21 mouse cellular contexts compared by ENCODE assay signal in the genomic region with DNA sequence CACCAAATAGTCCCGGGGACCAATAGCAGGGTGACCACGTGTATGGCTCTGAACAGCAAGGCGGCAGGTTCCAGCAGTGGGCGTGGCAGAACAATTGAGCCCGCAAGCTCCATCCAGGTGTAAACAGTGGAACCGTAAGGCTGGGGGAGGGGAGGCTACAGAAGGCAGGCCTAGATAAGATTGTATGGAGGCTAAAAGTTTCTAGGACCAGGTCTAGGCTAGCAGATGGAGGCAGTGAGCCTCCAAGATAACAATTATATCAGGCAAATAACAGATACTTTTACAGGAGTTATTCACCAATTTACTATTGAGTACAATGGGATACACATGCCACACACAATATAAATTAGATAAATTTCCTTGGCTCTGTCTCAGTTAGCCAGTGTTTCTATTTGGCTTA. TPM values are rescaled to one million over a fixed set of nuclear protein-coding genes. Genes with fewer than 3 reads are reported as not detected.
DNase-seq lines count a peak whose midpoint lies in the region; ATAC-seq lines count a peak whose summit lies in the region.
"Had no signal": no experiment of that assay in that cellular context is flagged by ENCODE, and none has a peak within 500 bp of the region (broad histone marks: within the 10 kb centered on the region; RNA-seq: fewer than 3 reads in every experiment).

No protein-coding gene starts in this region.

- peak; percentile 96 for ATAC-seq in liver, embryonic 12.5 days
- no peak for ATAC-seq in monocyte, adult 5-6 weeks (replicated peaks; ENCODE audit: insufficient number of reproducible peaks, low FRiP score, low TSS enrichment, poor library complexity, severe bottlenecking)
- ATAC-seq: forebrain, embryonic 15.5 days had no signal

- 0 out of 2 replicates have a peak overlapping the region, but pooled peaks have one; percentile 2 for H3K9ac ChIP-seq in liver, embryonic 12.5 days
- H3K9ac ChIP-seq: forebrain, embryonic 15.5 days; lung, embryonic 14.5 days had no signal

- no peak overlapping the region for H3K4me3 ChIP-seq in liver, embryonic 12.5 days
- H3K4me3 ChIP-seq: embryonic facial prominence, embryonic 10.5 days; erythroblast, embryonic 14.5 days; forebrain, embryonic 15.5 days had no signal

- peaks cover 30% of the 10 kb centered on the region for H3K4me1 ChIP-seq in liver, embryonic 12.5 days
- H3K4me1 ChIP-seq: embryonic facial prominence, embryonic 10.5 days; forebrain, embryonic 15.5 days had no signal

- no peaks in the 10 kb centered on the region for H3K36me3 ChIP-seq in liver, embryonic 12.5 days
- H3K36me3 ChIP-seq: embryonic facial prominence, embryonic 10.5 days; forebrain, embryonic 15.5 days had no signal

- peak overlapping the region; percentile 51 for H3K4me2 ChIP-seq in liver, embryonic 12.5 days
- H3K4me2 ChIP-seq: forebrain, embryonic 15.5 days; lung, embryonic 14.5 days had no signal

- H3K27ac ChIP-seq in liver, embryonic 12.5 days = peak overlapping the region; percentile 72
- H3K27ac ChIP-seq: embryonic facial prominence, embryonic 10.5 days; forebrain, embryonic 15.5 days had no signal

- WGBS in liver, embryonic 12.5 days (ENCODE audit: insufficient replicate concordance) = 21% methylated on average over 6 of the region's 6 CpGs

- no peaks in the 10 kb centered on the region for H3K27me3 ChIP-seq in liver, embryonic 12.5 days (replicated peaks)
- H3K27me3 ChIP-seq: forebrain, embryonic 15.5 days had no signal

- DNase-seq in spleen, adult 12 weeks (ENCODE audit: low spot score) = peak; percentile 29
- DNase-seq in spleen, adult 18-20 months = no peak
- DNase-seq in c-Kit-positive CD71-positive TER-119-negative erythroid progenitor cells, embryonic 14.5 days (ENCODE audit: low read depth) = peak; percentile 80
- peak; percentile 16 to 54 for DNase-seq in spleen, postnatal 10 days (ENCODE audit: low spot score in 2 of 2)
- no peak for DNase-seq in layer of hippocampus, postnatal 14 days (ENCODE audit: low spot score in 2 of 2)
- DNase-seq in frontal cortex, postnatal 25 days (ENCODE audit: low spot score in 2 of 2) = no peak
- DNase-seq: cerebellum, adult 11-12 months; cerebellum, postnatal 25 days; lung, embryonic 14.5 days; lung, postnatal 4 days; midbrain, embryonic 14.5 days; retina, postnatal 1 day; thymus, postnatal 36 days had no signal

- H3K9me3 ChIP-seq in liver, embryonic 12.5 days (replicated peaks) = no peaks in the 10 kb centered on the region
- H3K9me3 ChIP-seq: embryonic facial prominence, embryonic 10.5 days; forebrain, embryonic 15.5 days had no signal

RNA-seq across cellular contexts. Expression of a gene that starts 16.4 kb away (rescaled TPM):
- polyA plus RNA-seq in liver, embryonic 12.5 days (2016; fragmentation: Nextera tagmentation; extraction: Ambion mirVana) = 239 and 250 TPM in 2 replicates
- 2,086 to 4,129 TPM (median 3,828 TPM) in 3 replicates for total RNA-seq in monocyte, adult 5-6 weeks (2017)
- total RNA-seq in layer of hippocampus, postnatal 14 days (2021) = 100 to 1,000 TPM; 214 to 220 TPM

RNA-seq across cellular contexts. Expression of a gene that starts 34.0 kb away (rescaled TPM):
- polyA plus RNA-seq in liver, embryonic 12.5 days (2016; fragmentation: Nextera tagmentation; extraction: Ambion mirVana) = not detected in 2 replicates
- not detected in 3 replicates for total RNA-seq in monocyte, adult 5-6 weeks (2017)
- total RNA-seq in layer of hippocampus, postnatal 14 days (2021) = 1 to 10 TPM; 1.7 to 1.9 TPM
- total RNA-seq: neutrophil, adult 5-6 weeks had no signal
- polyA plus RNA-seq: erythroblast, embryonic 14.5 days; kidney, embryonic 16.5 days; lung, embryonic 14.5 days; small intestine, adult 2 months had no signal

Comparison
In these comparisons a context has a peak if more than half of its experiments do, and no peak if none do; other contexts are left out.
1. DNase-seq: peak in spleen, adult 12 weeks (single experiment), c-Kit-positive CD71-positive TER-119-negative erythroid progenitor cells, embryonic 14.5 days (single experiment) and spleen, postnatal 10 days (2 of 2); none in spleen, adult 18-20 months (0 of 2), layer of hippocampus, postnatal 14 days (0 of 2) and frontal cortex, postnatal 25 days (0 of 2).